Mouse (Mus musculus) CH12.LX (cell line): ENCODE measurements at regions not wholly inside any gene's neighbourhood (a gene's known extent, or its start where the extent isn't known, plus 50 kb on each side); places are given as distances from the start of the nearest gene placed in this dataset.
A peak's percentile ranks its signal among the peaks of the same experiment; 100 is the strongest.

Experiments used
- DNase-seq: peaks from one replicate; pipeline ENCODE4 v3.0.0-alpha.2; 2013; ENCODE audit errors: extremely low read depth
- H3K27ac ChIP-seq: 2 replicates; pipeline ENCODE4 v1.5.1; 2012; ENCODE audit warnings: low read depth, mild to moderate bottlenecking, control low read depth, moderate library complexity; ENCODE audit not compliant: insufficient read depth
- H3K27me3 ChIP-seq: replicated peaks from 2 replicates; pipeline ENCODE3; 2012; ENCODE audit warnings: inconsistent platforms
- H3K36me3 ChIP-seq, 2 experiments: replicated peaks in 1 of 2; 2 replicates each; pipeline versions ENCODE3 to v1.6.1; 2012; ENCODE audit warnings: inconsistent platforms in 1 of 2, low read length in 1 of 2, mild to moderate bottlenecking in 1 of 2, mixed read lengths in 1 of 2, moderate library complexity in 1 of 2; ENCODE audit not compliant: control insufficient read depth in 1 of 2, insufficient read depth in 1 of 2
- H3K4me1 ChIP-seq, 2 experiments: 2 replicates each; pipeline ENCODE4 v1.6.1; 2012; ENCODE audit warnings: inconsistent platforms in 1 of 2, moderate library complexity in 1 of 2; ENCODE audit not compliant: insufficient read depth in 2 of 2, control insufficient read depth in 1 of 2
- H3K4me2 ChIP-seq: 2 replicates; pipeline ENCODE4 v1.6.1; 2012; ENCODE audit warnings: low read depth, mild to moderate bottlenecking, control low read depth; ENCODE audit not compliant: poor library complexity, insufficient read depth, severe bottlenecking
- H3K4me3 ChIP-seq, 3 experiments: fragments of 150-350 bp in 1 of 3; sonication (generic) in 1 of 3; replicated peaks in 1 of 3; 2 replicates each; pipeline versions ENCODE3 to v1.5.1; 2011 to 2012; ENCODE audit warnings: low read depth in 2 of 3, low read length in 2 of 3, mild to moderate bottlenecking in 2 of 3, moderate library complexity in 2 of 3, control low read depth in 1 of 3, improper control_type of control experiment in 1 of 3, inconsistent platforms in 1 of 3, mixed read lengths in 1 of 3; ENCODE audit not compliant: poor library complexity in 1 of 3
- H3K79me2 ChIP-seq: replicated peaks from 2 replicates; pipeline ENCODE4 v1.6.1; 2012; ENCODE audit warnings: mild to moderate bottlenecking, moderate library complexity; ENCODE audit not compliant: control insufficient read depth, poor library complexity, insufficient read depth, severe bottlenecking; ENCODE audit errors: extremely low read depth
- H3K9ac ChIP-seq: 2 replicates; pipeline ENCODE4 v1.6.1; 2012; ENCODE audit warnings: low read depth, mild to moderate bottlenecking, control low read depth, moderate library complexity; ENCODE audit not compliant: insufficient read depth
- H3K9me3 ChIP-seq: replicated peaks from 2 replicates; pipeline ENCODE3; 2012; ENCODE audit warnings: low read length, inconsistent platforms, mixed read lengths
- BHLHE40 ChIP-seq: IDR thresholded peaks from 2 replicates; pipeline ENCODE4 v1.6.1; 2011; ENCODE audit warnings: mild to moderate bottlenecking, low read depth, low read length, improper control_type of control experiment
- CHD2 ChIP-seq: IDR thresholded peaks from 2 replicates; pipeline ENCODE4 v1.6.1; 2011; ENCODE audit warnings: low read length, improper control_type of control experiment
- ELF1 ChIP-seq: IDR thresholded peaks from 2 replicates; pipeline ENCODE4 v1.6.1; 2014; ENCODE audit warnings: low read depth, mild to moderate bottlenecking, inconsistent platforms, low read length, improper control_type of control experiment
- IRF4 ChIP-seq: IDR thresholded peaks from 2 replicates; pipeline ENCODE4 v1.6.1; 2014; ENCODE audit warnings: low read depth, mild to moderate bottlenecking, inconsistent platforms, low read length, improper control_type of control experiment
- JUN ChIP-seq: IDR thresholded peaks from 2 replicates; pipeline ENCODE4 v1.6.1; 2011; ENCODE audit warnings: low read depth, mild to moderate bottlenecking, low read length, improper control_type of control experiment, moderate library complexity; ENCODE audit not compliant: insufficient read depth
- KAT2A ChIP-seq: IDR thresholded peaks from 2 replicates; pipeline ENCODE4 v1.6.1; 2012; ENCODE audit warnings: low read length, improper control_type of control experiment, inconsistent platforms; ENCODE audit not compliant: insufficient replicate concordance
- MAFK ChIP-seq: IDR thresholded peaks from 2 replicates; pipeline ENCODE4 v1.6.1; 2011; ENCODE audit warnings: low read length, improper control_type of control experiment; ENCODE audit not compliant: insufficient replicate concordance
- MXI1 ChIP-seq: IDR thresholded peaks from 2 replicates; pipeline ENCODE4 v1.6.1; 2011; ENCODE audit warnings: mild to moderate bottlenecking, low read depth, low read length, improper control_type of control experiment
- POLR2A ChIP-seq: IDR thresholded peaks from 2 replicates; pipeline ENCODE4 v1.6.1; 2011; ENCODE audit warnings: low read depth, mild to moderate bottlenecking, improper control_type of control experiment, low read length
- POLR2AphosphoS2 ChIP-seq: IDR thresholded peaks from 2 replicates; pipeline ENCODE4 v1.6.1; 2011; ENCODE audit warnings: low read depth, low read length, improper control_type of control experiment
- RAD21 ChIP-seq: IDR thresholded peaks from 2 replicates; pipeline ENCODE4 v1.6.1; 2011; ENCODE audit warnings: low read depth, mild to moderate bottlenecking, low read length, improper control_type of control experiment, moderate library complexity
- SIN3A ChIP-seq: IDR thresholded peaks from 2 replicates; pipeline ENCODE4 v1.6.1; 2012; ENCODE audit warnings: low read length, improper control_type of control experiment, inconsistent platforms
- SMC3 ChIP-seq: IDR thresholded peaks from 2 replicates; pipeline ENCODE4 v1.6.1; 2011; ENCODE audit warnings: low read depth, low read length, improper control_type of control experiment
- dilution Hi-C: fragments of 300-500 bp; cut with MboI; formaldehyde crosslinking; loops from 2 replicates; pipeline ENCODE4 v1.14.3; 2020; ENCODE audit warnings: low sequenced_read_pairs; ENCODE audit not compliant: extremely low pct_unique_long_range_greater_than_20kb, extremely low pct_ligation_motif_present
- in situ Hi-C: fragments of 300-500 bp; cut with MboI; formaldehyde crosslinking; loops from 3 replicates; pipeline ENCODE4 v1.14.3; 2019; ENCODE audit warnings: low sequenced_read_pairs, low pct_ligation_motif_present, low pct_unique_long_range_greater_than_20kb, mixed read lengths

GRCm38 (mm10) chrX:166952528-166953189, 256.5 kb downstream of the Tmsb4x start:
- peak overlapping the region; percentile 87 for H3K4me2 ChIP-seq
- no peaks in the 10 kb centered on the region for H3K27me3 ChIP-seq
- H3K9me3 ChIP-seq = no peaks in the 10 kb centered on the region
- DNase-seq = peak; percentile 65
- peak overlapping the region; percentile 48; the same call in 1 of the 2 replicates for H3K9ac ChIP-seq
- H3K4me1 ChIP-seq = peaks cover 3 to 6% of the 10 kb centered on the region in 2 experiments; a peak in 1 of 4 replicates
- TF ChIP-seq IRF4 (0 out of 2 replicates have a peak, but pooled peaks have one; percentile 20), POLR2AphosphoS2 (no peak), ELF1 (peak; percentile 43; the same call in 1 of the 2 replicates), JUN (no peak)
- peak overlapping the region; percentile 36; the same call in 1 of the 2 replicates for H3K27ac ChIP-seq
- in situ Hi-C loops = no loop called here
- H3K4me3 ChIP-seq = peak overlapping the region in 1 of 3 experiments; percentile 13
- no peaks in the 10 kb centered on the region for H3K36me3 ChIP-seq
- dilution Hi-C loops = no loop called here
- no peaks in the 10 kb centered on the region for H3K79me2 ChIP-seq

- Histone ChIP-seq H3K9ac (no peak overlapping the region), H3K4me2 (no peak overlapping the region), H3K4me1 (peaks cover 3 to 6% of the 10 kb centered on the region in 2 experiments; a peak in 1 of 4 replicates), H3K36me3 (no peaks in the 10 kb centered on the region), H3K4me3 (no peak overlapping the region), H3K27ac (no peak overlapping the region), H3K9me3 (no peaks in the 10 kb centered on the region), H3K27me3 (no peaks in the 10 kb centered on the region), H3K79me2 (no peaks in the 10 kb centered on the region)
- no peak for TF ChIP-seq MXI1
- no peak for TF ChIP-seq KAT2A
- no peak for TF ChIP-seq RAD21
- no peak for TF ChIP-seq POLR2A
- no peak for TF ChIP-seq CHD2
- TF ChIP-seq BHLHE40 = no peak
- no peak for TF ChIP-seq SIN3A
- no peak for DNase-seq
- in situ Hi-C loops (no loop called here), dilution Hi-C loops (no loop called here)
These were observed 258.1 kb downstream of the Tmsb4x start for GRCm38 (mm10) chrX:166951011-166951410.

GRCm38 (mm10) chrX:166945915-166946314, 263.2 kb downstream of the Tmsb4x start:
- H3K27me3 ChIP-seq = no peaks in the 10 kb centered on the region
- no peak overlapping the region for H3K4me2 ChIP-seq
- H3K27ac ChIP-seq = no peak overlapping the region
- in situ Hi-C loops = no loop called here
- no peaks in the 10 kb centered on the region for H3K9me3 ChIP-seq
- DNase-seq = no peak
- TF ChIP-seq SMC3 = no peak
- TF ChIP-seq MAFK = no peak
- no peaks in the 10 kb centered on the region for H3K36me3 ChIP-seq
- dilution Hi-C loops = no loop called here
- H3K79me2 ChIP-seq = no peaks in the 10 kb centered on the region
- H3K4me1 ChIP-seq = no peaks in the 10 kb centered on the region
- no peak overlapping the region for H3K9ac ChIP-seq
- H3K4me3 ChIP-seq = no peak overlapping the region
